Mouse (Mus musculus) mouse embryonic stem cell (cell line): Measurements from ENCODE around the gene Gm20532.

Source experiments
- in situ Hi-C, 2 experiments: fragments of 300-500 bp; cut with MboI; formaldehyde crosslinking; loops; 1 replicate in 1 of 2; 3 replicates in 1 of 2; pipeline ENCODE4 v1.14.3; 2019 to 2020; ENCODE audit warnings: low sequenced_read_pairs in 2 of 2, low pct_unique_long_range_greater_than_20kb in 1 of 2, mixed read lengths in 1 of 2; ENCODE audit not compliant: unreplicated experiment in 1 of 2

The Gm20532 gene

DNA sequence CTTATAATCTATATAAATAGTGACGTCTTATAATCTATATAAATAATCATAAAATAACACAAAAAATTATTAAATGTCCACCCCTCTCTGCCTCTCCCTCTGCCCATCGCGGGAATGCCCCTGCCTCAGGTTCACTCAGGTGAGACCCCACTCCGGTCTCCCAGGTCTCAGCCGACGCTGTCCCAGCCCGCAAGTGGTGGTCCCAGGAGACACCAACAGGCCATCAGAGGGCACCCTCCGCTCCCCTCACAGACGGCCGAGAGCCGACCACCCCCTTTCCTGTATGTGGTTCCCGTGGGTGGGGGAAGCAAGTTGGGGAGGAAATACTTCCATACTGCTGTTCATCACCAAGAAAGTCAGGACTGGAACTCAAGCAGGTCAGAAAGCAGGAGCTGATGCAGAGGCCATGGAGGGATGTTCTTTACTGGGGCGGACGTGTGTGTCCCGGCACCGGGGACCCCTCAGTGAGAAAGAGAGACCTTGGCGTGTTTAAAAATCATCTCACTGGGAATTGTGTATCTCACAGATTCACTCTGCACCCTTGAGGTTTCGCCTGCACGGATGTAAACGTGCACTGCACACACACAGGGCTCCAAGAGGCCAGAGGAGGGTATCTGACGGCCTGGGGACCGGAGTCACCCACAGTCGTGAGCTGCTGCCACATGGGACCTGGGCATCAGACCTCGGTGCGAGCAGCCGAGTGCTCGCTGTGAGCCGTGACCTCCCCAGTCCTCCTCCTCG, 75.5 kb downstream of the Gm20532 start:
- in situ Hi-C loops: loop anchor here in 1 of 2 experiments (25.0 kb wide), 1 partner anchor 175 kb away; no protein-coding TSS in a partner anchor

DNA sequence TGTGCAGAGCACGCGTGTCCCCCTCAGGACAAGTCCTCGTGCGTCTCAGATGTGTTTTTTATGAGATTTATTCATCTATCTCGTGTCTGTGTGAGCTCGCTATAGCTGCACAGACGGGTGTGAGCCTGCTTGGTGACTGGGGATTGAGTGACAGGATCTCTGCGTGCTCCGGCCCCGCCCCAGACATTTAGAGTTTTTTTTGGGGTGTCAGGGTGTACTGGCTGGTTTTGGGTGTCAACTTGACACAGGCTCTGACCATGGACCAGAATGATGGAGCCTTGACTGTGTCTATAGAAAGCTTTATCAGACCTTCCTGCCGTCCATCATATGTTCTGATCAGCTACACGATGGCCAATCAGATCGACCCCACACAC, 76.1 kb downstream of the Gm20532 start:
- in situ Hi-C loops: loop anchor here in 1 of 2 experiments (25.0 kb wide), 1 partner anchor 175 kb away; no protein-coding TSS in a partner anchor

DNA sequence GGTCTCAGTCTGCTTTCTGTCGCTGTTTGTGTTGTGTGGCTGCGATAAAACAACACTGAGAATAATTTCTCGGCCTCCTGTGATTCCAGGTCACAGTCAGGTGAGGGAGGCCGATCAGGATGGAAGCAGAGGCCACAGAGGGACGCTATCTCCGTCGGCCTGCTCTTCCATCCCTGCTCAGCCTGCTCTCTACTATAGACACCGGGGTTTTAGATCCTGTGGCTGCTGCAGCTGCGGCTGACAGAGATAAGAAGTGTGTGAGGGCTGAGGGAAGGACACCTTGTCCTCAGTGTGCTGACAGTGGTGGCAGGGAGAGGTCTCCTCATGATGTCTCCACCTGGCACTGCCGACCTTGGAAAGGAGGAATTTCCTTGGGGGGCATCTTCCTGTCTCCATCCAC, 76.7 kb downstream of the Gm20532 start:
- in situ Hi-C loops: loop anchor here in 1 of 2 experiments (25.0 kb wide), 1 partner anchor 174 kb away; no protein-coding TSS in a partner anchor

DNA sequence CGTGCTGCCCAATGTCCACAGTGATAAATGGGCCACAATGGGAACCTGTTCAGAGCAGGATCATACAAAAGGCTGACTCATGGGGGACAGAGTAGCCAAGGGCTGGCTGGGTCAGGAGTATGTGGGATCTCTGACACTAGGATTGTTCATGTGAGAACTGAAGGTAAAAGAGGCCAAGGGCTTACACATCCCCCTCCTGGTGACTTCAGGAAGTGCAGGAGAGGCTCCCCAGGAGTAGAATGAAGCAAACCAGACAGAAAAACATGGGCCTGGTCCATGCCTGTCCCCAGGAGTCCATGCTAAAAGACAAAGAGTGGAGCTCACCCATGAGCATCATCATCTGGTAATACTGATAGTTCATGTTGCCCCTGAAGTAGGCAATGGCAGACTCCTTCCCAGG, 77.1 kb downstream of the Gm20532 start:
- in situ Hi-C loops: loop anchor here in 1 of 2 experiments (25.0 kb wide), 1 partner anchor 174 kb away; no protein-coding TSS in a partner anchor

DNA sequence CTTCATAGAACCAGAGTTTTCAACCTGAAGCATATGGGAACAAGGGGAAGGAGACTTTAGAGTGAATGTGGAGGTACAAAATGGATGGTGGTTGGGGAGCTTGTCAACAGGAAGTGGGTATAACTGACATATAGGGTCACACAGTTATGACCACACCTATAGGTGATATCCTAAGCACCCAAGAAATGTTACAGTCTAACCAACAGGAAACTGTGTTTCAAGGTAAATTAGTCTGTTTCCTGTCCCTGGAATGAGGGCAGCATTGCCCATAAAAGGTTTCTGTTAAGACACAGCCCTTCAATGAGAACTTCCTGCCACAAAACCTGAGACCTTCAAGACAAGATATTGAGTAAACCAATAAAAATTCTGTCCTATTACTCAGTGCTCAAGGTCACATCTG, 82.3 kb downstream of the Gm20532 start:
- in situ Hi-C loops: loop anchor here in 1 of 2 experiments (25.0 kb wide), 1 partner anchor 169 kb away; no protein-coding TSS in a partner anchor

DNA sequence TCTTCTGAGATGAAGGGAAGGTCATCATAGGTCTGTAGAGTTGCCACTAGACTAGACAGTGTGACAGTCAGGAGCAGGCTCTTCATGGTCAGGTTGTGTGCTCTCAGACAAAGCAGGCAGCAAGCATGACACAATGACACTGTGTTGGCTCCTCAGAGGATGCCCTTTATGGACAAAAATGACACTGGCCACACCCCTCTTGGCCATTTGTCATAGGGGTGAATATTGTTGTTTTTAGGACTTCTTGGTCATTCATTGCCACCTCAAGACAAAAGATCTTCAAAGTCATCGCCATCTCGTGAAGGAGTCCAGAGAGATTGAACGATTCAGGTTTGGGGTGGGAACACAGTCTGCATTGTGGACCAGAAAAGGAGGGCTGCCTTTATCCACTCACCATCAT, 84.7 kb downstream of the Gm20532 start, which contains the start of gene Lcn4:
Gene Lcn4, minus strand, starts transcription at position 101 of the 400 bp plus-strand sequence.
- in situ Hi-C loops: loop anchor here in 1 of 2 experiments (25.0 kb wide), 1 partner anchor 166 kb away; no protein-coding TSS in a partner anchor
